Mouse (Mus musculus) left cerebral cortex, postnatal 14 days (tissue): Measurements from ENCODE around the gene Kcnh6. TPM values are rescaled to one million over a fixed set of nuclear protein-coding genes. Genes with fewer than 3 reads are reported as not detected.
"Not testable (repeated sequence)": the region's sequence is repeated elsewhere in the genome, so short reads cannot be mapped to it uniquely, and the experiment has no call there.

Experiments
- DNase-seq, 2 experiments: peaks; one replicate each; pipeline ENCODE4 v3.0.0; 2021 to 2022; ENCODE audit warnings: low spot score in 2 of 2, mixed read lengths in 1 of 2
- intact Hi-C: fragments of 180-260 bp; cut with DNase I; formaldehyde crosslinking; loops from one replicate; pipeline ENCODE4 v1.15.1; 2025
- total RNA-seq, 2 experiments: library from RNA; stranded (reverse); gene quantifications; 2 replicates each; pipeline ENCODE4 v1.2.3; 2021

Kcnh6 gene
- total RNA-seq, 2 experiments from 2014 or later, result 1.5 to 1.7 TPM

DNA sequence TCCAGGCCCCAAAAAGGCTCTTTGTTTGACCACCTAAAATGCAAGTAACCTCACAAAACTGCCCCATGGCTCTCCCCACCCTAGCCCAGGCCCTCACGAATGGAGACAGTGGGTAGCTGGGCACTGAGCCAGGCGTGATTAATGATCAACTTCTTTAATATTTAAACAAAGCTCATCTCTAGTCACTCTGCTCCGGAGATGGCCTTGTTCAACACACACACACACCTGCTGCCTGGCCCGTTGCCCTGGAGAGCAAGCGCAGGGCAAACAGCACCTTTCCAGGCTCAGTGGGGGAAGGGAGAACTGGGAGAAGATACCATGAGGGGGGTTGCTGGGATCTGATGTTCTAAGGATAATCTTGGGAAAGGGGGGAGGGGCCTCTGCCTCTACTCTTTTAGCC, 2.0 kb upstream of the Kcnh6 start:
- intact Hi-C loops, result no loop called here
- no peak for DNase-seq

DNA sequence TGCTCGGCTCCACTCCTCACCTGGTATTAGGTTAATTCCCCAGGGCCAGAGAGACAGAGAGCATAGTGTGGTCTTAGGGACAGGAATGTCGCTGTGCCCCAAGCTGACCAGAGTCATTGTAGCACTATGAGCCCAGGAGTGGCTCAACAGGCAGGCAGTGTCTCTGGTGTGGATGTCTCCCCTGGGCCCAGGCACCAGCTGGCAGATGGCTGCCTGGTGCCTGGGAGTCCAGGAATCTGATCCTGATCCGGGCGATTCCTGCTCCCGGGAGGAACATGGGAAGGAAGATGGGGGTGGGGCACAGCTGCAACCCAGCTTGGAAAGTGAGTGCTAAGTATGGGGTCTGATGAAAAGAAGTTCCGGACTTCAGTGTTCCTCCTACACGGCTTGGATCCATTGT, 4.8 kb downstream of the Kcnh6 start:
- no peak for DNase-seq
- intact Hi-C loops, result loop anchor here (10.0 kb wide), 1 partner anchor 678 kb away; no protein-coding TSS in a partner anchor

DNA sequence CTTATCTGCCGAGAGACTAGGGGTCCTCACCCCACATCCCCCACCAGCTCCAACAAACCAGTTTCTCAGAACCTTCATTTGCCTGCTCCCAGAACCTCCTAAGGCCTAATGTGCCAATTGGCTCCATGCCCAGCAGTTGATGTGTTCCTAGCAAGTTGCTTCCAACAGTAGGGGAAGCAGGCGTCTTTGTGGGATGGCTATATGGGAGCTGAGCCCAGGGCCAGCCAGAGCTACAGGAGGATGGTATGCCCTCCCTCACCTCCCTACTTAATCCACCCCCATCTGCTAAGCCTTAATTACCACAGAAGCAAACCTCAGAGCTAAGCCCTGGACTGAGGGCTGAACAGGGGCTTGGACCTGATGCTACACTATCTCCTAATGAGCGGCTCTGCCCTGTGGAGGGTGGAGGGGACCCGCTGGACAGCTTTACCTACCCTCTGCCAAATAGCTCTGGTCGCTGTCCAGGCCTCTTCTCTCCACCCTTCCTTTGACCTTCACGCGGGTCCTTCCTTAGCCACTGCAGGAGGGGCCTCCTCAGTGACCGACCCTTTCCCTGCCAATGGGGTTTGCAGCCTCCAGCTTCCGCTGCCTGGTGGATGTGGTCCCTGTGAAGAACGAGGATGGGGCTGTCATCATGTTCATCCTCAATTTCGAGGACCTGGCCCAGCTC, 5.8 kb downstream of the Kcnh6 start:
- intact Hi-C loops, result loop anchor here (10.0 kb wide), 1 partner anchor 679 kb away; no protein-coding TSS in a partner anchor

DNA sequence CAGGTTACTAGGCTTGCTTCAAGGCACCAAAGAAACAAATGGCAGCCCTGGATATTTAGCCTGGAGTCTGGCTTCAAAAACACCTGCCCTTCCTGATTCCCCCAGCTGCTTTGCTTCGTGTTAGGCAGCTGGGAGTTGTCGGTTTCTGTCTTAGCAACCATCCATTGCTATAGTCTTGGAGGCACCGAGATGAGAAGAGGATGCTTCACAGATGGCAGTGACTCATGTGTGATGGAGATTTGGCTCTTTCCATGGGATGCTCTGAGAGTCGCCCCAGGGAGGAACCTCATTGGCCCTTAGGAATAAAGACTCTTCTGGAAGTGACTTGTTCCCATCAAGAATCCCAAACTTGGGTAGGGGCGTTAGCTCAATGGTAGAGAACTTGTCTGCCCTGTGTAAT, 8.5 kb downstream of the Kcnh6 start:
- intact Hi-C loops, result loop anchor here (5.0 to 10.0 kb wide), 2 partner anchors 44 to 682 kb away; no protein-coding TSS in a partner anchor
- DNase-seq, result peak; percentile 28 to 51

More for the DNA sequence above, 5.8 kb downstream of the Kcnh6 start:
- peak; percentile 66 to 70 for DNase-seq

DNA sequence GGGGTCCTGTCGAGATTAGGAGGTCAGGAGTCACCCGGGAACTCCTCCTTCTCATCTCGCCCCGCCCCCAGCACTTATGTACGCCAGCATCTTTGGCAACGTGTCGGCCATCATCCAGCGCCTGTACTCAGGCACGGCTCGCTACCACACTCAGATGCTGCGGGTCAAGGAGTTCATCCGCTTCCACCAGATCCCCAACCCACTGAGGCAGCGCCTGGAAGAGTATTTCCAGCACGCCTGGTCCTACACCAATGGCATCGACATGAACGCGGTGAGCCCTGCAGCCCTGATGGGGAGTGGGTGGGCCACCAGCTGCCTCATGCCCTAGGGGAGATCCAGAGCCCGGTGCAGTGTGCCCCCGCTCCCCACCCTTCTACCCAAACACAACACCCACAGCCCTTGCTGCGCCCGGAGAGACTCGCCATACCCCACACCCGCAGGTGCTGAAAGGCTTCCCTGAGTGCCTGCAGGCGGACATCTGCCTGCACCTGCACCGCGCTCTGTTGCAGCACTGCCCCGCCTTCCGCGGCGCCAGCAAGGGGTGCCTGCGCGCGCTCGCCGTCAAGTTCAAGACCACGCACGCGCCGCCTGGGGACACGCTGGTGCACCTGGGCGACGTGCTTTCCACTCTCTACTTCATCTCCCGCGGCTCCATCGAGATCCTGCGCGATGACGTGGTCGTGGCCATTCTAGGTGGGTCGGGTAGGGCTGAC, 12.3 kb downstream of the Kcnh6 start:
- intact Hi-C loops, result no loop called here
- peak in 1 of 2 experiments; percentile 62 for DNase-seq

DNA sequence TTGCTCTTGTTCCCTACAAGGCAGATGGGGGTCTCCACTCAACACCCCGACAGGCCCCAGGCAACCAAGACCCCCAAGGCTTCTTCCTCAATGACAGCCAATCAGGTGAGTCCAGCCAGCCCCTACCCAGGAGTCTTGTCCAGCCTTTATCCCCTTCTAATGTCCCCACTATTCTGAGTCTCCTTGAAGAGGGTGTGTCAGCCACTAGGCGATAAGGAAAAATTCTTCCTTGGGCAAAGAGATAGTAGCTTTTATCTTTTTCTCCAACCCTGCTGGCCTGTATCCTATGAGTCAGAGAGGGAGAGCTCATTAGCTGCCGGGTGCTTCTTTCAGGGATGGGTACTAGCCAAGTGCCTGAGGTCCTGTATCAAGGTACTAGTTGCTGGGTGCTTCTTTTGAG, 17.9 kb downstream of the Kcnh6 start:
- intact Hi-C loops, result loop anchor here (2.0 kb wide), 1 partner anchor 97 kb away; no protein-coding TSS in a partner anchor
- DNase-seq, result no peak

DNA sequence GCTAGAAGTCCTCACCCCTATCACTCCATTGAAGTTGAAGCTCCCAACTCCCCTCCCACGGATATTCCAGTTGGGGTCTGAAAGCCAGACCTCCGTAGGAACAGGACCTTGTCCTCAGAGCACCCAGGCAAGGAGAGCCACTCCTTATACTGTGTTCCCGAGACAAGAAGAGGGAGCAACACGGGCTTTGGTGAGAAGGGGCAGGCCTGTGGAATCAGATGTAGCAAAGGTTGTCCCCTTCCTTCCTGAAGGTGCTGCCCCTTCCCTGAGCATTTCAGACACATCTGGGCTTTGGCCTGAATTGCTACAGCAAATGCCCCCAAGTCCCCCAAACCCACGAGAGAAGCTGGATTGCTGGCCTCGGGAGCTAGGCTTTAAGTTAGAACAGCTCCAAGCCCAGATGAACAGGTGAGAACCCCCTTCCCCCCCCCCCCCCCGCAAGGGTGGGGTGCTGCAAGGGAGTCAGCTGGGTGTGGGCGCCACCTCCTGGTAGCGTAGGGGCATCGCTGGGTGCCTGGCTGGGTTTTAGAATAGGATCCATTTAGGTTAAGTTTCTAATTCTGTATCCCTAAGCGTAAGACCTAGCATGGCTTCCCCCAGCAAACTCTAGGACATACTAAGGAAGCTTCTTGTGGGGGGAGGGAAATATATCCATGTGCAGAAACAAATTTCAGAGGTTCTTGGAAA, 18.7 kb downstream of the Kcnh6 start:
- intact Hi-C loops, result loop anchor here (2.0 kb wide), 1 partner anchor 98 kb away; no protein-coding TSS in a partner anchor

DNA sequence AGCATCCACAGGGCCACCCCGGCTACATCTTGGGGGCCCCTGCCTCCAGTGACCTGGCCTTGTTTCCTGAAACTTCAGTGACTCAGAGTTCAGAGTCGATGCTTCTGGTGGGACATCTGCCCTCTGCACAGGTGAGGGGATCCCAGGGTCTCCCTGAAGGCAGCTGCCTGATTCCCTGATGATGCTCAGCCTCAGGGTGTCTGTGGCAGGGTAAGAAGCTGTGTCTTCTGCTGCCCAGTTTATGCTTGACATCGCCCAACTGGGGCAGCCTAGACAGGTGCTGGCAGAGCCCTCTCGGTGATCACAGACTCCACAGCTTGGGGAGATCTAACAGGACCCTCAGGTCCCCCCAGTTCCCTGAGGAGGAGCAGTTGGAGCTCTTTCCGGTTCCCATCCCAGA, 19.7 kb downstream of the Kcnh6 start:
- intact Hi-C loops, result loop anchor here (2.0 kb wide), 1 partner anchor 99 kb away; no protein-coding TSS in a partner anchor
- DNase-seq, result no peak

More for the DNA sequence above, 18.7 kb downstream of the Kcnh6 start:
- peak; percentile 79 to 86 for DNase-seq

DNA sequence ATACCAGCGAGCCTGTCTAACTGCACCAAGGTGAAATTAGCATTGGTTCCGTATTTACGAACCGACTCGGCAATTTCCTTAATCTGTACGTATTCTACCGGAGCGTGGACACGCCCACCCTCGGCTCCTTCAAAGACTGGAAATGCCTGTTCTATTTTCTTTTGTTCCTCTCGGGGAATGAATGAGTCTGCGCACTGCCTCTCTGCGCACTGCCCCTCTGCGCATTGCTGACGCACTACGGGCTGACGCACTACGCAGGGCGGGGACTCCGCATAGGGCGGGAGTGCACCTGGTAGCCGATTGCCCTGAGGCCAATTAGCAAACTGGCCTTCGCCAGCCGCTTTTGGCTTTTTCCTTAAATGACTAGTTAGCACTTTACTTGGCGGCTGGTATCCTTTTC, 24.1 kb downstream of the Kcnh6 start:
- DNase-seq, intact Hi-C loops: not testable (repeated sequence)

DNA sequence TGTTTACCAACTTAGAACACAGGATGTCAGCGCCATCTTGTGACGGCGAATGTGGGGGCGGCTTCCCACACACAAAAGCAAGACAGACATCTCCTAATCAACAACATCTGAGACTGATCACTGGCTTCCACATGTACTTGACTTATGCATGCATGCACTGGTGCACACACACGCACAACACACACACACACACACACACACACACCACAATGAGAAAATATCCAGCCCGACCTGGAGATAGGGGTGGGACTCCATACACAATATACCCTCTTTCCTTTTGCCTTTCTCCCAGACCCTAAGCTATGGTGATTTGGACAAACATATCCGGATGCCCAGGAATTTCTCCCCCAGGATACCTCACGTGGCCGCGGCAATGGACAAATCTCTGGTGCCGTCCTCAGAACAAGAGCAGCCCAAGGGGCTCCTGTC, 25.6 kb downstream of the Kcnh6 start:
- intact Hi-C loops, result no loop called here
- DNase-seq, result peak in 1 of 2 experiments; percentile 47

DNA sequence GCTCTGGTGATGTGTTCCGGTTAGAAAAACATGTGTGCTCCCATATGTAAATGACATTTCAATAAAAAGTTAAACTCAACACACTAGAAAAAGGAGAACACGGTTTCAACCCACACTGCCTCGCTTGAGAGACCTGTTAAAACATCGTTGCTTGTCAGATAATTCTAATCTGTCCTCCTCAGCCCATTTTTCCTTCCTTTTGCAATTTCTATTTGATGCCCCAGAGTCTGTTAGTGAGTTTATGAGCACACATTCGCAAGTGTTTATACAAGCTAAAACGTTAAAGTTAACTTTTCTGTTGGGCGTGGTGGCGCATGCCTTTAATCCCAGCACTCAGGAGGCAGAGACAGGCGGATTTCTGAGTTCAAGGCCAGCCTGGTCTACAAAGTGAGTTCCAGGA, 27.1 kb downstream of the Kcnh6 start:
- DNase-seq, result no peak
- intact Hi-C loops, result no loop called here

DNA sequence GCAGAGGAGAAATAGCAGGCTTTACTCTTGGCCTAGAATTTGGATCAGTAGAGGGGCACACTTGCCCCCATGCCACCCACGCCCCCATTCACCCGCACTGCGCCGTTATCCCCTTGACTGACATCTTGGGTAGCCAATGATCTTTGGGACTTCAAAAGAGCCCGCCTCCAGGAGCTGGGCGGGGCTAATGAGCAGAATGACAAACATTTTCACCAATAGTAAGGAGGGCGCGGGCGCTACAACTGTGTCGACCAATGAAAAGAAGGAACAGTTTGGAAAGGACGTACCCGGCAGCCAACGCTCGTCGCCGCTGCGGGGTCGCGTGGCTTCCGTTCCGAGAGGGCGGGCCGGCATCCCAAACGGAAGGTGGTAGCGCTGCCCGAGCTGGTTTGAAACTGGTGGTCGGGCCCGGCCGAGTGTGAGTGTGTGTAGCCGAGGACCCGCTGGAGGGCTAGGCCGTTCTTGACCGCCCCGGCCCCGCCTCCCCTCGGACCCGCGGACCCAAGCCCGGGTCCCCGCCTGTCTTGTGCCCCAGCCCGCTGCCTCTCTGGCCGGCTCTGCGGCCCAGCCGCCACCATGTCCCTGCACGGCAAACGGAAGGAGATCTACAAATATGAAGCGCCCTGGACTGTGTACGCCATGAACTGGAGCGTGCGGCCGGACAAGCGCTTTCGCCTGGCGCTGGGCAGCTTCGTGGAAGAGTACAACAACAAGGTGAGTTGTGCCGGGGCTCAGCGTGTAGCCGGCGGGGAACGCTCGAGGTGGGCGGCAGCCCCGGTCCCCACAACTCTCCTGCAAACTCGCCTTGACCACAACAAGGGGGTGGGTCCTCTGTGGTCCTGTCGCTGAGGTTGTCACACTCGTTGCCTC, 28.9 kb downstream of the Kcnh6 start, which contains the start of gene Dcaf7:
TSS of gene Dcaf7 (plus strand) at position 325 of the 870 bp plus-strand sequence.
- peak; percentile 99 for DNase-seq
- intact Hi-C loops, result no loop called here

DNA sequence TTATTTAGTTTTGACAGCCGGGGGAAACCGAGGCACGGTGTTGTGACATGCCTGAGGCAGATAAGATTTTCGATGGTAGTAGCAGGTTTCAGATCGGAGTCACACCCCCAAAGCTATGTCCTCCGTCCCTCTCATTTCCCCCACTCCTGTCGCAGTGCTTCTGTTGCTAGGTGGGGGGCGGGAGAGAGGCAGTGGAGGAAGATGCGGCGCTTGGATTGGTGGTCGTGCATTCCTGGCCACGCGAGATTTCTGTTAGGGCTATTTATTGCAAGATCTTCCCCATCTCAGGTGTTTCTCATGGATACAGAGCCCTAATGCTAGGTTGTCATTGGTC, 29.5 kb downstream of the Kcnh6 start:
- intact Hi-C loops, result no loop called here

DNA sequence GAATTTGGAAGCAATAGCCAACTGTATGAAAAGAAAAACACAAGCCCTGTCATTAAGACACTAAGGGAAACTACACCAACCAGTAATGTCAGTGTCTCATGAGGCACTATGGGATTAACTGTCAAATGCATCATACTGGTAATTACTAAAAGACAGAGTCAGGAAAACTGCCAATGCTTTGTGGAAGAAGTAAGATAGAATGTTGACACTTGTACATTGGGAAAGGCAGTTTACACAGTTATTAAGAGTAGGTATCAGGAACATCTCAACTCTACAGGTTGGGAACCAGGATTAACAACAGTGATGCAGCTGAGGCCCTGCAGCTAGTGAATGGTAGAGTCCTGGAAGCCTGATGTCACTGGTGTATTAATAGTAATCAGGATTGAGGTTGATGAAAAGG, 36.4 kb downstream of the Kcnh6 start:
- intact Hi-C loops, result no loop called here
- DNase-seq, result no peak

More for the DNA sequence above, 29.5 kb downstream of the Kcnh6 start:
- peak; percentile 84 to 97 for DNase-seq

DNA sequence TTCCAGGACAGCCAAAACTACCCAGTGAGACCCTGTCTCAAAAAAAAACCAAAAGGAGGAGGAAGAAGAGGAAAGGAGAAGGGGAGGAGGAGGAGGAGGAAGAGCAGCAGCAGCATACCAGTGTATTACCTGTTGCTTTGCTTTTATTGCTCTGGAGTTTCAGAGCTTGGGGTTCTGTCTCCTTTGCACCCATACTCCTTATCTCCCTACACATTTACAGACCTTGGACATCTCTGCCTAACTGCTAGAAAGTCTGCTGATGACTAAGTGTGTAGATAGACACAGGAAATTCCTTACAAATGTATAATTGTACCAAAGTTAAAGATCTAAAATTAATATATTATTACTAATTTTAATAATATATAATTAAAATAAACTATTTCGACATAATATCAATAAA, 37.3 kb downstream of the Kcnh6 start:
- intact Hi-C loops, result no loop called here
- no peak for DNase-seq

DNA sequence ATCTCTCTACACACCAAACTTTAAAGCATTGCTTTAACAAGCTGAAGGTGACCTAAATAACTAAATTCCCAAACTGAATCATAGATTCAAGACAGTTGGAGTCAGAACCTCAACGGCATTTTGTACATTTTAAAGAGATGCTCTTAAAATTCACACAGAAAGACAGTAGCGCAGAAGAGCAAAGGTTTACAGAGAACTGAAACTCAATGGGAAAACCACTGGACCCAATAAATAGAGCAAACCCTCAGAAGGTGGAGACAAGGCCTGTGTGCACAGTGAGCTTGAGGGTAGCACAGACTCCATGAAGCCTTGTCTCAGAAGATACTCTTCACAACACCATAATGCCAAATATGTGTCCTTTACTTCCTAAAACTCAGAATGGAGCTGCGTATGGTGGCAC, 37.9 kb downstream of the Kcnh6 start:
- no peak for DNase-seq
- intact Hi-C loops, result no loop called here

DNA sequence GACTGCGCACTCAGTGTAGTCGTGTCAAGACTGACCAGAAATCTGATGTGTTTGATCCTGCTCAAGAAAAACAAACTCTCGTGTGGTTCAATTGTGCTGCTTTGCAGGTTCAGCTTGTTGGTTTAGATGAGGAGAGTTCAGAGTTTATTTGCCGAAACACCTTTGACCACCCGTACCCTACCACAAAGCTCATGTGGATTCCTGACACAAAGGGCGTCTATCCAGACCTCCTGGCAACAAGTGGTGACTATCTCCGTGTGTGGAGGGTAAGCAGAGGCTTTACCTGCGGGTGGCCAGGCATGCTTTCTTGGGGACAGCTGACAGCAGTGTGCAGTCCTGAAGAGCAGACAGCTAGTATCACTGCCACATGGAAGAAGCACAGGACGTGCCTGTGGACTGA, 38.7 kb downstream of the Kcnh6 start:
- DNase-seq, result no peak
- intact Hi-C loops, result no loop called here

DNA sequence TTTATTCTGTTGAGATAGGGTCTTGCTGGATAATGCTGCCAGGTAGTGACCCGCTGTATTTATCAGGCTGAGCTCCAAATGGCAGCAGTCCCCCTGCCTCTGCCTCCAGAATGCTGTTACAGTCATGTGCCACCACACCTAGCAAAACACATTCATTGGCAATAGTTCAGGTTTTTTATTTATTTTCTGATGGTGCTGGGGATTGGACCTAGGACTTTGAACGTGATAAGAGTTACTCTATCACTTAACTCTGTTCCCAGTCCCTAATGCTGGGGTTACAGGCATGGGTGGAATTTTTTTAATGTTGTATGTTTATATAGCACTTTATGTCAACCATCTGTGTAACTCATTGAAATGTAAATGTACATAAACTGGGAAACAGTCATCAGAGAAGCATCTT, 46.0 kb downstream of the Kcnh6 start:
- no peak for DNase-seq
- intact Hi-C loops, result no loop called here

DNA sequence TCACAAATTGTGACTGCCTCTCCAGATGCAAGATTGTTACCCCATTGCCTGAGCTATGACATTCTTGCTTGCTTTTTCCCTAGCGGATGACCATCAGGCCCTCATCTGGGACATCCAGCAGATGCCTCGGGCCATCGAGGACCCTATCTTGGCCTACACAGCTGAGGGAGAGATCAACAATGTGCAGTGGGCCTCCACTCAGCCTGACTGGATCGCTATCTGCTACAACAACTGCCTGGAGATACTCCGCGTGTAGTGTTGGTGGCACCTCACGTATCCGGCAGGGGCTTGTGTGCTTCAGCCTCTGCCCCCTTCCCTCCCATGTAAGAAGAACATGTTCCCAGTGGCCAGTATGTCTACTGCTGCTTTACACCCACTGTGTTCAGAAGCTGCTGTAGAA, 46.7 kb downstream of the Kcnh6 start:
- DNase-seq, result no peak
- intact Hi-C loops, result no loop called here
